Mouse (Mus musculus) forebrain, embryonic 14.5 days (tissue): Measurements from ENCODE around the gene Coa4. TPM values are rescaled to one million over a fixed set of nuclear protein-coding genes. Genes with fewer than 3 reads are reported as not detected.

ENCODE experiments used
- ATAC-seq: fragments of 200-750 bp; cut with Nextera tagmentation; 2 replicates; pipeline ENCODE4 v1.8.0; 2017; ENCODE audit warnings: mild to moderate bottlenecking, moderate library complexity
- DNase-seq: peaks from one replicate; pipeline ENCODE4 v3.0.0-alpha.2; 2015; ENCODE audit warnings: low spot score
- H3K27ac ChIP-seq: fragments of 300-500 bp; sonication (generic); 2 replicates; pipeline ENCODE4 v1.5.1; 2014; ENCODE audit warnings: low read depth, mild to moderate bottlenecking, control low read depth, low read length, moderate library complexity
- H3K27me3 ChIP-seq: fragments of 300-500 bp; sonication (generic); replicated peaks from 2 replicates; pipeline ENCODE4 v1.6.1; 2014; ENCODE audit warnings: low read length, control low read depth, mixed read lengths; ENCODE audit not compliant: control insufficient read depth, insufficient read depth
- H3K36me3 ChIP-seq: fragments of 300-500 bp; sonication (generic); 2 replicates; pipeline ENCODE4 v1.6.1; 2014; ENCODE audit warnings: low read length, control low read depth; ENCODE audit not compliant: control insufficient read depth, insufficient read depth
- H3K4me1 ChIP-seq: fragments of 300-500 bp; sonication (generic); 2 replicates; pipeline ENCODE4 v1.6.1; 2014; ENCODE audit warnings: antibody characterized with exemption, low read length, control low read depth; ENCODE audit not compliant: control insufficient read depth, insufficient read depth
- H3K4me2 ChIP-seq: fragments of 300-500 bp; sonication (generic); 2 replicates; pipeline ENCODE4 v1.6.1; 2014; ENCODE audit warnings: mild to moderate bottlenecking, control low read depth, low read length
- H3K4me3 ChIP-seq: fragments of 300-500 bp; sonication (generic); 2 replicates; pipeline ENCODE4 v1.5.1; 2014; ENCODE audit warnings: low read depth, low read length, control low read depth
- H3K9ac ChIP-seq: fragments of 300-500 bp; sonication (generic); 2 replicates; pipeline ENCODE4 v1.6.1; 2014; ENCODE audit warnings: mild to moderate bottlenecking, low read length, control low read depth, moderate library complexity
- H3K9me3 ChIP-seq: fragments of 300-500 bp; sonication (generic); replicated peaks from 2 replicates; pipeline ENCODE4 v1.6.1; 2016; ENCODE audit warnings: low read length, control low read depth, mixed read lengths; ENCODE audit not compliant: control insufficient read depth
- WGBS: fragments of 180-500 bp; shearing (Covaris S2); extraction: QIAGEN DNeasy Blood & Tissue Kit; methylation state at CpG from one replicate; pipeline ENCODE4 v1.1.7; 2014; 5-methylcytosine and 5-hydroxymethylcytosine counted together
- polyA plus RNA-seq: library from polyadenylated mRNA; unstranded; fragments of >200 nt; fragmentation: Nextera tagmentation; extraction: Ambion mirVana; gene quantifications from 2 replicates; pipeline ENCODE4 v1.2.1, GENCODE M21; 2014

Gene Coa4
- polyA plus RNA-seq, 1 experiment from 2014 or later: 19.0 TPM

DNA sequence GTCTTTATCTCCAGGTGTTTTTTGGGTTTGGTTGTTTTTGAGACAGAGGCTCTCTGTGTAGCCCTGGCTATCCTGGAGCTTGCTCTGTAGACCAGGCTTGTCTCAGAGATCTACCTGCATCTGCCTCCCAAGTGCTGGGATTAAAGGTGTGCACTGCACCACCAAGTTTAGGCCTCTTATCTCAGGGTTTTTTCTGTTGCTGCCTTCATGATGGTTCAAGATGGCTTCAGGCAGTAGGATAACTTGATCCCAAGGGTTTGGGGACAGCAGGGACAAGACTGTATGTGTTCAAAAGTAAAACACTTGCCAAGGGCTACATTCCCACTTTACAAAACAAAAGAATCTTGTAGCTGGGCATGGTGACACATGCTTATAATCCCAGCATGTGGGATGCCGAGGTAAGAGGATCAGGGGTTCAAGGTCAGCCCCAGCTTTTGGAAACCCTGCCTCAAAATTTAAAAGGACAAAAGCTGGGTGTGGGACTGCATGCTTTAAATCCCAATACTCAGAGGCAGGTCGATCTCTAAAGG, 35.0 kb upstream of the Coa4 start:
- no peaks in the 10 kb centered on the region for H3K9me3 ChIP-seq
- WGBS: 58% methylated on average over 2 of the region's 2 CpGs
- ATAC-seq: no peak

DNA sequence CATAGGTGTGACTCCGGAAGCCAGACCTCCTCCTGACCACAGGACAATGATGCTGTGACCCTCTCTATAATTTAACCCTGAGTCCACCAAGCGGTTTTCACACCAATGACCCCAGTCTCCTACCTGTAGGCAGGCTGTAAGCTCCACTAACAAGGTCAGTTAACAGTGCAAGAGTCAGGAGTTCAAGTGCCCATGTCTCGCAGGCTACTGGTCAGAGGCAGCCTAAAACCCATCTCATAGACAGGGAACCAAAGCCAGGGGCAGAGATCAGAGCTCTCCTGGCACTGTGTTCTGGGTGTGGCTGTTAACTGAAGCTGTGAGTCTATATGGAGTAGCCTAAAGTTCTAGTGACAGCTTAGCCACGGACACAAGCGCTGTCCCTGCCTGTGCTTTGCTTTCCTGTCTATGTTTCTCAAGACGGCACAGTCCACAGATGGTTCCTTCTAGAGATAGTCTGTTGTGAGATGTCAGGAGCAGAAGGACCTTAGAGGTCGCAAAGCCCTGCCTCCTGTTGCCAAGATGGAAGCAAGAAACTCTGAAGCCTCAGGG, 34.4 kb upstream of the Coa4 start:
- DNase-seq: no peak
- H3K36me3 ChIP-seq: no peaks in the 10 kb centered on the region

More for the DNA sequence above, 35.0 kb upstream of the Coa4 start:
- Histone ChIP-seq H3K4me1 (no peaks in the 10 kb centered on the region), H3K27me3 (no peaks in the 10 kb centered on the region), H3K4me2 (no peak overlapping the region), H3K36me3 (no peaks in the 10 kb centered on the region), H3K4me3 (no peak overlapping the region), H3K27ac (no peak overlapping the region), H3K9ac (no peak overlapping the region)
- no peak for DNase-seq

DNA sequence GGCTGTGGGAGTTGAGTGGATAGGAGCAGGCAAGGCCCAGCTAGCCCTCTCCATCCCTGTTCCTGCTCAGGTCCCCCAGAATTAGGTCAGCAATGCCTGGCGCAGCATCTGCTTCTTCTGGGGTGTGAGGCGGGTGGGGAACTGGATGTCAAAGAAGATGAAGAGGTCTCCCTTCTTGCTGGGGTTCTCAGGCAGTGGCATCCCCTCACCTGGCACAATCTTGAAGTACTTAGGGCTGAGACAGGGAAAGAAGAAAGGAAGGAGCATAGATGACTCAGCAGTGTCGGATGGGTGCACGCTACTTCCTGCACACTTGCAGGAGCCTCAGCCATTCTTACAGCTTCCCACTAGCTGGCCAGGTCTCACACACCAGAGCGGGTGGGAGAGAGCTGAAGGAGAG, 33.8 kb upstream of the Coa4 start:
- DNase-seq (no peak), ATAC-seq (no peak)
- H3K27ac ChIP-seq: no peak overlapping the region
- no peak overlapping the region for H3K4me3 ChIP-seq
- WGBS: 87% methylated on average over 5 of the region's 5 CpGs
- H3K36me3 ChIP-seq: no peaks in the 10 kb centered on the region
- no peaks in the 10 kb centered on the region for H3K9me3 ChIP-seq
- no peak overlapping the region for H3K4me2 ChIP-seq
- H3K27me3 ChIP-seq: no peaks in the 10 kb centered on the region
- no peaks in the 10 kb centered on the region for H3K4me1 ChIP-seq
- no peak overlapping the region for H3K9ac ChIP-seq

More for the DNA sequence above, 34.4 kb upstream of the Coa4 start:
- H3K9ac ChIP-seq: no peak overlapping the region
- no peak for ATAC-seq
- H3K4me3 ChIP-seq: no peak overlapping the region
- no peaks in the 10 kb centered on the region for H3K27me3 ChIP-seq
- H3K4me1 ChIP-seq: no peaks in the 10 kb centered on the region
- no peak overlapping the region for H3K27ac ChIP-seq
- no peak overlapping the region for H3K4me2 ChIP-seq
- no peaks in the 10 kb centered on the region for H3K9me3 ChIP-seq
- WGBS: 88% methylated on average over 7 of the region's 7 CpGs

DNA sequence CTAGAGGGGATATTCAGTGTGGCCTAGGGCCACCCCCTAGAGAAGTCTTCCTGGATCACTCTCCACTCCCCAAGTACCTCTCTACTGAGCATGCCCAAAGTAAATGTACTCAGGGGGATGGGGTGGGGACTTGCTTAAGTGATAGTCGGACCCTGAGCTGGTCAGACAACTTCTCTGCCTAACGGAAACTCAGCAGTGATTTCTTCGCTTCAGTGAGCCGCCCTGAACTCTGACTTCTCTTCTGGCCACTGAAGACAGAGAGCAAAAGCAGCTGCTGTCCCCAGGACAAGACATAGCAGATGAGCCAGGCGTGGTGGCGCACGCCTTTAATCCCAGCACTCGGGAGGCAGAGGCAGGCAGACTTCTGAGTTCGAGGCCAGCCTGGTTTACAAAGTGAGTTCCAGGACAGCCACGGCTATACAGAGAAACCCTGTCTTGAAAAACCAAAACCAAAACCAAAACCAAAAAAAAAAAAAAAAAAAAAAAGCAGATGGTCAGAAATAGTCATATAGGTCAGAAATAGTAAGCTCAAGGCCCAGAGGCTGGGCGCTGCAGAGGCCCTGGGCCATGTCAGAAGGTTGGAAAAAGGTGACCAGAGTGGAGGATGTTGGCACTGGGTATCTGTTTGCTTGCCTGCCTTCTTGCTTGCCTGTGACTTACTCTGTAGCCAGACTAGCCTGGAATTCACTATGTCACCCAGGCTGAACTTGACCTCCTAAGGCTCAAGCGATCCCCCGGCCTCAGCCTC, 32.0 kb upstream of the Coa4 start:
- Histone ChIP-seq H3K27ac (no peak overlapping the region), H3K4me2 (no peak overlapping the region), H3K9me3 (no peaks in the 10 kb centered on the region), H3K27me3 (no peaks in the 10 kb centered on the region), H3K9ac (no peak overlapping the region), H3K4me3 (no peak overlapping the region), H3K36me3 (no peaks in the 10 kb centered on the region), H3K4me1 (no peaks in the 10 kb centered on the region)
- DNase-seq: no peak
- WGBS: 88% methylated on average over 13 of the region's 13 CpGs
- ATAC-seq: no peak

DNA sequence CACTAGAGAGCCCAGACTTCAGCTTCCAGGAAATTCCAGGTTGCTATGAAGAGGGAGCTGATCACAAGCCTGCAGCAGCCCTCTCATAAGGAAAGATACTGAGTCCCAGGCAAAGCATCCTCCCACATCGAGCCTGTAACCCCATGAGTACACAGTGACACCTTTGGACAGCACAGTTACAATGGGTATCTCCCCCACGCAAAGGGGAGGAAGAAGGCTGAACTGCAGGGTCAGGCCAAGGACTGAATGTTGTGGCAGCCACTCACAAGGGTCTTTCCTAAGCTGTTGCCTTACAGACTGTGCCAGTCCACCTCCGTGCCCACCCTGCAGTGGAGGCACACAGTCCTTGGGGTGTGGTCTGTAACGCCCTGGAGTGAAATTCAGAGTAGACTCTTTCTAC, 30.4 kb upstream of the Coa4 start:
- Histone ChIP-seq H3K4me1 (no peaks in the 10 kb centered on the region), H3K27me3 (no peaks in the 10 kb centered on the region), H3K4me3 (no peak overlapping the region), H3K36me3 (no peaks in the 10 kb centered on the region), H3K27ac (no peak overlapping the region), H3K4me2 (no peak overlapping the region), H3K9ac (no peak overlapping the region), H3K9me3 (no peaks in the 10 kb centered on the region)
- DNase-seq: no peak
- WGBS: 78% methylated on average over 4 of the region's 4 CpGs
- ATAC-seq: no peak

DNA sequence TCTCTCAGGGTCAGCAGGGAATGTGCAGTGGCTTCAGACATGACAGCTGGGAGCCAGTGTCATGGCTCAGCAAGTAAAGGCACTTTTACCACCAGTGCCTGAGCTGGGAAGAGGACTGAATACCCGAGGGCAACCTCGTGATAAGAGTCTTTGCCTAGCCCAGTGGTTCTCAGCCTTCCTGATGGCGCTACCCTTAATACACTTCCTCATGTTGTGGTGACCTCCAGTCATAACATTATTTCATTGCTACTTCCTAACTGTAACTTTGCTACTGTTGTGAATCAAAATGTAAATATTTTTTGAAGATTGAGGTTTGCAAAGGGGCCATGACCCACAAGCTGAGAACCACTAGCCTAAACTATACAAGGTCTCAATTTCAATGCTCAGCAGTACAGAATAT, 28.2 kb upstream of the Coa4 start:
- ATAC-seq: no peak
- no peak overlapping the region for H3K4me2 ChIP-seq
- no peak overlapping the region for H3K27ac ChIP-seq
- H3K9me3 ChIP-seq: no peaks in the 10 kb centered on the region
- no peak for DNase-seq
- no peaks in the 10 kb centered on the region for H3K4me1 ChIP-seq
- H3K27me3 ChIP-seq: no peaks in the 10 kb centered on the region
- 72% methylated on average over 3 of the region's 3 CpGs for WGBS
- no peak overlapping the region for H3K4me3 ChIP-seq
- no peak overlapping the region for H3K9ac ChIP-seq
- H3K36me3 ChIP-seq: no peaks in the 10 kb centered on the region

DNA sequence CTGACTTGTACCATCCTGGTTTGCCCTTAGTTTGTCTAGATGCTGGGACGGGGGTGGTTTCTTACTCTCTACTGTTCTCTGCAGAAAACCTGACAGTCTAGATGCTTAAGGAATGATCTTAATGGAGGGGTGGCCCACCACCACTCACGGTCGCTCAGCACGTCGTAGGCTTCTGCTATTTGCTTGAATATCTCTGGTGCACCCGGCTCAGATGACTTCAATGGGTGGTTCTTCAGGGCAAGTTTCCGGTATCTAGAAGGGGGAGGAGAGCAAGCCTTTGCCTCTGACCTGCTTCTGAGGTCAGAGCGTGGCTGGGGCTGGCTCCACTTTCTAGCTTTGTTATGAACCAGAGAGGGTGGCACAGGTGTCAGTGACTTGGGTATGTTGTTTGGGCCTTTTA, 25.3 kb upstream of the Coa4 start:
- H3K4me3 ChIP-seq: no peak overlapping the region
- H3K27me3 ChIP-seq: no peaks in the 10 kb centered on the region
- WGBS: 85% methylated on average over 8 of the region's 8 CpGs
- H3K9ac ChIP-seq: no peak overlapping the region
- H3K4me2 ChIP-seq: no peak overlapping the region
- no peaks in the 10 kb centered on the region for H3K36me3 ChIP-seq
- DNase-seq (no peak), ATAC-seq (no peak)
- H3K4me1 ChIP-seq: no peaks in the 10 kb centered on the region
- H3K27ac ChIP-seq: no peak overlapping the region
- H3K9me3 ChIP-seq: no peaks in the 10 kb centered on the region

DNA sequence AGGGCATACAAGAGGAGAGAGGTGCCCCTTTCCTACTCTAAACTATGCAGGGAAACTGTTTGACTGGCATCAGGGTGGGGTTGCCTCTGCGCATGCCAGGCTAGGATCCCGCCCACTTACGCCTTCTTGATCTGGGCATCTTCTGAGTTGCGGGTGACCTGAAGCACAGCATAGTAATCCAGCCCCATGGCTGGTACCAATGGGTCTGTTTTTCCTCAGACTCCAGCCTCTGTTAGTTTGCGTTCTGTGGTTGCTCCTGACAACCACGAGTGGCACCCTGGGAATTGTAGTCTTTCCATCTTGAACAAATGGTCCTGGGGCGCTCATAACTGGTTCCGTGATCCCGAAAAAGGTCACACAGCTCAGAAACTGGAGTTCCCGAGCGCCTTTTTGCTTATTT, 22.3 kb upstream of the Coa4 start, which contains the start of gene Dnajb13:
Dnajb13 (minus strand) TSS at position 388 of the 400 bp plus-strand sequence.
- DNase-seq: peak; percentile 42
- Histone ChIP-seq H3K4me2 (0 out of 2 replicates have a peak within 1 kb of the TSS, but pooled peaks have one; percentile 4), H3K9me3 (no peaks in the 10 kb centered on the region), H3K4me1 (no peaks in the 10 kb centered on the region), H3K4me3 (no peak within 1 kb of the TSS), H3K36me3 (no peaks in the 10 kb centered on the region), H3K9ac (no peak within 1 kb of the TSS), H3K27ac (no peak within 1 kb of the TSS), H3K27me3 (no peaks in the 10 kb centered on the region)
- WGBS: 53% methylated on average over 11 of the region's 11 CpGs
- ATAC-seq: peak; percentile 55

DNA sequence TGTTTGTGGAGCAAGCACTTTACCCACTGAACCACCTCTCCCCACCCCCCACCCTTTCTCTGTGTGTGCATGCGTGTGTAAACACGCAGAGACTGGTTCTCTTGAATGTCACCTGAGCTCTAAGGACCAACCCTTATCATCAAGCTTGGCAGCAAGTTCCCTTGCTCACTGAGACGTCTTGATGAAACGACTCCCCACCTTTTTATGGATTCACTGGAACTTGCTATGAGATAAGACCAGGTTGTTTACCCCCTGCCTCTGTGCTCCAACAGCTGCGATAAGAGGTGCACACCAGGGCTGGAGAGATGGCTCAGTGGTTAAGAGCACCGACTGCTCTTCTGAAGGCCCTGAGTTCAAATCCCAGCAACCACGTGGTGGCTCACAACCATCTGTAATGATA, 16.7 kb upstream of the Coa4 start:
- Histone ChIP-seq H3K9me3 (no peaks in the 10 kb centered on the region), H3K27me3 (no peaks in the 10 kb centered on the region), H3K9ac (no peak overlapping the region), H3K4me1 (no peaks in the 10 kb centered on the region), H3K36me3 (no peaks in the 10 kb centered on the region), H3K4me2 (no peak overlapping the region), H3K4me3 (no peak overlapping the region), H3K27ac (no peak overlapping the region)
- WGBS: 70% methylated on average over 7 of the region's 7 CpGs
- DNase-seq (no peak), ATAC-seq (peak; percentile 7; the same call in 1 of the 2 replicates)
